Comparison of ENCODE assay signal across 9 mouse cellular contexts in genomic region chr1:118983389-118983788, GRCm38 (mm10).
DNase-seq lines count a peak whose midpoint lies in the region; ATAC-seq and TF ChIP-seq lines count a peak whose summit lies in the region.
"Had no signal": no experiment of that assay in that cellular context is flagged by ENCODE, and none has a peak within 500 bp of the region (broad histone marks: within the 10 kb centered on the region; RNA-seq: fewer than 3 reads in every experiment).

No protein-coding gene starts in this region.

- H3K36me3 ChIP-seq in kidney, postnatal 0 days (ENCODE audit: insufficient read depth, low read length): no peaks in the 10 kb centered on the region
- no peaks in the 10 kb centered on the region for H3K36me3 ChIP-seq in hindbrain, embryonic 12.5 days
- no peaks in the 10 kb centered on the region for H3K36me3 ChIP-seq in neural tube, embryonic 13.5 days

- no peak for TF ChIP-seq CTCF in kidney, postnatal 0 days (IDR thresholded peaks at IDR 0.05; ENCODE audit: low read depth)

- H3K27ac ChIP-seq in kidney, postnatal 0 days: peak overlapping the region; percentile 74
- peak overlapping the region; percentile 73 for H3K27ac ChIP-seq in hindbrain, embryonic 12.5 days
- peak overlapping the region; percentile 67; the same call in 1 of the 2 replicates for H3K27ac ChIP-seq in neural tube, embryonic 13.5 days (replicated peaks)

- no peak for ATAC-seq in kidney, postnatal 0 days (replicated peaks; ENCODE audit: low FRiP score, low read depth)
- ATAC-seq in hindbrain, embryonic 12.5 days (ENCODE audit: low FRiP score): no peak
- no peak for ATAC-seq in neural tube, embryonic 13.5 days (ENCODE audit: low read depth)

- peaks cover 25% of the 10 kb centered on the region for H3K4me1 ChIP-seq in kidney, postnatal 0 days (replicated peaks; ENCODE audit: insufficient read depth, low read length)
- H3K4me1 ChIP-seq in hindbrain, embryonic 12.5 days: peaks cover 54% of the 10 kb centered on the region
- peaks cover 65% of the 10 kb centered on the region for H3K4me1 ChIP-seq in neural tube, embryonic 13.5 days (replicated peaks)

- 33% methylated on average over 2 of the region's 2 CpGs for WGBS in kidney, postnatal 0 days
- 14% methylated on average over 2 of the region's 2 CpGs for WGBS in hindbrain, embryonic 12.5 days
- 33% methylated on average over 2 of the region's 2 CpGs for WGBS in neural tube, embryonic 13.5 days

- DNase-seq in kidney, postnatal 0 days (ENCODE audit: low spot score): no peak
- no peak for DNase-seq in kidney, adult 9 months
- DNase-seq in embryo, embryonic 9.5 days (ENCODE audit: extremely low spot score): peak; percentile 61
- no peak for DNase-seq in cerebellum, postnatal 36 days
- DNase-seq in thymus, postnatal 0 days (ENCODE audit: low spot score): no peak
- DNase-seq: layer of hippocampus, postnatal 36 days; thymus, adult 2 months had no signal

- H3K9ac ChIP-seq in kidney, postnatal 0 days (ENCODE audit: low read depth, low read length): no peak overlapping the region
- no peak overlapping the region for H3K9ac ChIP-seq in hindbrain, embryonic 12.5 days
- H3K9ac ChIP-seq in neural tube, embryonic 13.5 days: no peak overlapping the region

- no peak overlapping the region for H3K4me3 ChIP-seq in kidney, postnatal 0 days (replicated peaks; ENCODE audit: low read depth, low read length)
- no peak overlapping the region for H3K4me3 ChIP-seq in hindbrain, embryonic 12.5 days
- H3K4me3 ChIP-seq in neural tube, embryonic 13.5 days: no peak overlapping the region

- no peak overlapping the region for H3K4me2 ChIP-seq in kidney, postnatal 0 days (ENCODE audit: low read length)
- no peak overlapping the region for H3K4me2 ChIP-seq in hindbrain, embryonic 12.5 days (replicated peaks)
- no peak overlapping the region for H3K4me2 ChIP-seq in neural tube, embryonic 13.5 days

- no peaks in the 10 kb centered on the region for H3K27me3 ChIP-seq in kidney, postnatal 0 days (ENCODE audit: insufficient read depth, low read length)
- H3K27me3 ChIP-seq in hindbrain, embryonic 12.5 days: no peaks in the 10 kb centered on the region
- peaks cover 8% of the 10 kb centered on the region; the same call in 1 of the 2 replicates for H3K27me3 ChIP-seq in neural tube, embryonic 13.5 days

- H3K9me3 ChIP-seq in kidney, postnatal 0 days (replicated peaks; ENCODE audit: low read length): no peaks in the 10 kb centered on the region
- no peaks in the 10 kb centered on the region for H3K9me3 ChIP-seq in hindbrain, embryonic 12.5 days (replicated peaks)
- no peaks in the 10 kb centered on the region for H3K9me3 ChIP-seq in neural tube, embryonic 13.5 days
